13 mouse cellular contexts compared by ENCODE assay signal in genomic region chr17:17592926-17593325, GRCm38 (mm10). TPM values are rescaled to one million over a fixed set of nuclear protein-coding genes. Genes with fewer than 3 reads are reported as not detected.
DNase-seq lines count a peak whose midpoint lies in the region; ATAC-seq and TF ChIP-seq lines count a peak whose summit lies in the region.
"Had no signal": no experiment of that assay in that cellular context is flagged by ENCODE, and none has a peak within 500 bp of the region (broad histone marks: within the 10 kb centered on the region; RNA-seq: fewer than 3 reads in every experiment).

No protein-coding gene starts in this region.

- no peak overlapping the region for H3K4me2 ChIP-seq in forebrain, embryonic 14.5 days (ENCODE audit: low read length)
- no peak overlapping the region for H3K4me2 ChIP-seq in forebrain, embryonic 11.5 days (ENCODE audit: low read depth, low read length, severe bottlenecking)
- H3K4me2 ChIP-seq: midbrain, embryonic 11.5 days had no signal

- POLR2A ChIA-PET in Patski (lab: Charles Lee), result no interaction called here

- no peak overlapping the region for H3K9ac ChIP-seq in forebrain, embryonic 14.5 days (ENCODE audit: low read length)
- no peak overlapping the region for H3K9ac ChIP-seq in forebrain, embryonic 11.5 days (ENCODE audit: low read length)
- H3K9ac ChIP-seq: liver, embryonic 14.5 days had no signal

- H3K9me3 ChIP-seq in forebrain, embryonic 14.5 days (replicated peaks; ENCODE audit: control insufficient read depth, low read length), result no peaks in the 10 kb centered on the region
- H3K9me3 ChIP-seq in forebrain, embryonic 11.5 days (ENCODE audit: control insufficient read depth, low read length), result no peaks in the 10 kb centered on the region
- no peaks in the 10 kb centered on the region for H3K9me3 ChIP-seq in forebrain, embryonic 10.5 days

- DNase-seq in forebrain, embryonic 14.5 days (ENCODE audit: low spot score), result no peak
- no peak for DNase-seq in forebrain, embryonic 11.5 days (ENCODE audit: low spot score)
- DNase-seq in left cerebral cortex, postnatal 14 days (ENCODE audit: low spot score in 2 of 2), result peak; percentile 23 to 56
- no peak for DNase-seq in left cerebral cortex, adult 8-10 months (ENCODE audit: low spot score in 2 of 2)
- DNase-seq in Patski (ENCODE audit: low read depth, low spot score), result no peak
- DNase-seq in heart, postnatal 10 days, result peak; percentile 45 to 64
- DNase-seq in cerebellum, postnatal 4 days (ENCODE audit: low spot score in 2 of 2), result no peak
- no peak for DNase-seq in forebrain, embryonic 10.5 days (ENCODE audit: extremely low spot score, low spot score)
- DNase-seq: adrenal gland, adult 2 months; embryo, embryonic 11 days; gastrocnemius, postnatal 36 days had no signal

- 76% methylated on average over 1 of the region's 1 CpGs for WGBS in forebrain, embryonic 14.5 days
- 92% methylated on average over 1 of the region's 1 CpGs for WGBS in forebrain, embryonic 11.5 days
- 91% methylated on average over 1 of the region's 1 CpGs for WGBS in forebrain, embryonic 10.5 days

- no peak overlapping the region for H3K4me3 ChIP-seq in forebrain, embryonic 14.5 days (ENCODE audit: low read depth, low read length)
- no peak overlapping the region for H3K4me3 ChIP-seq in forebrain, embryonic 11.5 days (ENCODE audit: low read depth, low read length)
- H3K4me3 ChIP-seq in forebrain, embryonic 10.5 days, result no peak overlapping the region

- intact Hi-C loops in left cerebral cortex, postnatal 14 days (cut with DNase I), result no loop called here
- intact Hi-C loops in heart, postnatal 10 days (cut with DNase I), result no loop called here

- H3K4me1 ChIP-seq in forebrain, embryonic 14.5 days (ENCODE audit: control insufficient read depth, insufficient read depth, low read length), result no peaks in the 10 kb centered on the region
- H3K4me1 ChIP-seq in forebrain, embryonic 11.5 days (replicated peaks; ENCODE audit: control insufficient read depth, insufficient read depth, low read length), result no peaks in the 10 kb centered on the region
- H3K4me1 ChIP-seq in forebrain, embryonic 10.5 days, result no peaks in the 10 kb centered on the region

- no peak overlapping the region for H3K27ac ChIP-seq in forebrain, embryonic 14.5 days (ENCODE audit: low read depth, low read length)
- H3K27ac ChIP-seq in forebrain, embryonic 11.5 days (ENCODE audit: low read depth, low read length), result no peak overlapping the region
- H3K27ac ChIP-seq in forebrain, embryonic 10.5 days, result no peak overlapping the region
- H3K27ac ChIP-seq: liver, embryonic 14.5 days had no signal

- CTCF ChIA-PET in Patski (lab: Charles Lee), result interaction anchor here (1.0 kb wide), 1 partner anchor 13 kb away, joined by 3 read pairs; no protein-coding TSS in a partner anchor

- no peaks in the 10 kb centered on the region for H3K27me3 ChIP-seq in forebrain, embryonic 14.5 days (replicated peaks; ENCODE audit: control insufficient read depth, insufficient read depth, low read length)
- H3K27me3 ChIP-seq in forebrain, embryonic 11.5 days (ENCODE audit: control insufficient read depth, insufficient read depth, low read length), result no peaks in the 10 kb centered on the region
- no peaks in the 10 kb centered on the region for H3K27me3 ChIP-seq in Patski
- no peaks in the 10 kb centered on the region for H3K27me3 ChIP-seq in forebrain, embryonic 10.5 days (ENCODE audit: poor library complexity, severe bottlenecking)

- 0 out of 2 replicates have a peak, but pooled peaks have one; percentile 42 for ATAC-seq in forebrain, embryonic 14.5 days
- ATAC-seq in forebrain, embryonic 11.5 days (replicated peaks; ENCODE audit: low FRiP score), result no peak
- peak; percentile 93 for ATAC-seq in Patski

- in situ Hi-C loops in Patski (cut with MboI; ENCODE audit: low pct_unique_long_range_greater_than_20kb), result no loop called here

- no peaks in the 10 kb centered on the region for H3K36me3 ChIP-seq in forebrain, embryonic 14.5 days (ENCODE audit: control insufficient read depth, insufficient read depth, low read length)
- H3K36me3 ChIP-seq in forebrain, embryonic 11.5 days (ENCODE audit: control insufficient read depth, insufficient read depth, low read length), result no peaks in the 10 kb centered on the region
- H3K36me3 ChIP-seq in forebrain, embryonic 10.5 days (replicated peaks), result no peaks in the 10 kb centered on the region

- no peak for TF ChIP-seq CTCF in Patski (IDR thresholded peaks at IDR 0.05)

RNA-seq across cellular contexts. Expression of gene Lnpep, which starts 31.9 kb away (rescaled TPM):
- polyA plus RNA-seq in forebrain, embryonic 14.5 days (2014; fragmentation: Nextera tagmentation; extraction: Ambion mirVana), result 5.2 and 8.3 TPM in 2 replicates
- polyA plus RNA-seq in forebrain, embryonic 11.5 days (2014; fragmentation: Nextera tagmentation; extraction: Ambion mirVana), result 7.0 and 8.5 TPM in 2 replicates
- total RNA-seq in left cerebral cortex, postnatal 14 days (2021), result 10 to 100 TPM; 71.8 to 88.7 TPM
- total RNA-seq in left cerebral cortex, adult 8-10 months (2022), result 100 to 1,000 TPM in 3 of 4 experiments, 10 to 100 TPM in 1; 81.4 to 115 (median 110) TPM
- 34.8 TPM for polyA plus RNA-seq in Patski (2021)
- total RNA-seq in heart, postnatal 10 days (2021), result 100 to 1,000 TPM; 170 to 171 TPM
- polyA plus RNA-seq in forebrain, embryonic 10.5 days (2016; fragmentation: Nextera tagmentation; extraction: Ambion mirVana), result 6.3 and 6.5 TPM in 2 replicates

Comparison
In these comparisons a context has a peak if more than half of its experiments do, and no peak if none do; other contexts are left out.
1. DNase-seq: peak in left cerebral cortex, postnatal 14 days (2 of 2) and heart, postnatal 10 days (2 of 2); none in forebrain, embryonic 14.5 days (single experiment), forebrain, embryonic 11.5 days (single experiment), left cerebral cortex, adult 8-10 months (0 of 2), Patski (single experiment), cerebellum, postnatal 4 days (0 of 2) and forebrain, embryonic 10.5 days (single experiment).